Mouse (Mus musculus) neural tube, embryonic 15.5 days (tissue): ENCODE data around the gene Gas7. TPM values are rescaled to one million over a fixed set of nuclear protein-coding genes. Genes with fewer than 3 reads are reported as not detected.

ENCODE experiments used
- polyA plus RNA-seq: library from polyadenylated mRNA; unstranded; fragments of >200 nt; fragmentation: Nextera tagmentation; extraction: Ambion mirVana; gene quantifications from 2 replicates; pipeline ENCODE4 v1.2.1, GENCODE M21; 2015

Gene Gas7
- polyA plus RNA-seq, 1 experiment from 2014 or later = 26.7 TPM

Other genes starting within 250 kb of the Gas7 start
- not detected in 2 replicates for gene Myh4, start 217.4 kb upstream of the Gas7 start, polyA plus RNA-seq
- 3.1 and 6.1 TPM in 2 replicates for gene Myh8, start 178.3 kb upstream of the Gas7 start, polyA plus RNA-seq
- 0.08 and 0.22 TPM in 2 replicates for gene Myh13, start 133.8 kb upstream of the Gas7 start, polyA plus RNA-seq
- not detected in 2 replicates for gene Rcvrn, start 239.9 kb downstream of the Gas7 start, polyA plus RNA-seq